Mouse (Mus musculus) splenic B cell, adult 2 months (primary cell): Measurements from ENCODE around the gene Dip2b.
A peak's percentile ranks its signal among the peaks of the same experiment; 100 is the strongest.

Source experiments
- DNase-seq: peaks from one replicate; pipeline ENCODE4 v3.0.0-alpha.2; 2011; ENCODE audit warnings: low read depth, low spot score
- H3K27me3 ChIP-seq: 2 replicates; pipeline ENCODE4 v1.6.1; 2012; ENCODE audit warnings: mild to moderate bottlenecking, low read length, moderate library complexity, mixed read lengths; ENCODE audit not compliant: control insufficient read depth, poor library complexity, insufficient read depth, severe bottlenecking
- H3K36me3 ChIP-seq: 2 replicates; pipeline ENCODE4 v1.6.1; 2012; ENCODE audit warnings: mild to moderate bottlenecking, low read length, moderate library complexity, mixed read lengths; ENCODE audit not compliant: control insufficient read depth, poor library complexity, insufficient read depth, severe bottlenecking

Gene Dip2b

GRCm38 (mm10) chr15:100039001-100039701 lies 687 bp downstream of the Dip2b start:
- no peaks in the 10 kb centered on the region for H3K36me3 ChIP-seq
- H3K27me3 ChIP-seq: no peaks in the 10 kb centered on the region
- peak; percentile 68 for DNase-seq

- peak; percentile 43 for DNase-seq
- Histone ChIP-seq H3K36me3 (peaks cover 1% of the 10 kb centered on the region; the same call in 1 of the 2 replicates), H3K27me3 (no peaks in the 10 kb centered on the region)
These were observed 2.2 kb downstream of the Dip2b start for GRCm38 (mm10) chr15:100040541-100041266.

- no peaks in the 10 kb centered on the region for H3K27me3 ChIP-seq
- peak; percentile 74 for DNase-seq
- peaks cover 1% of the 10 kb centered on the region; the same call in 1 of the 2 replicates for H3K36me3 ChIP-seq
These were observed 3.0 kb downstream of the Dip2b start for GRCm38 (mm10) chr15:100041267-100042047.

GRCm38 (mm10) chr15:100042048-100042400 lies 3.6 kb downstream of the Dip2b start:
- Histone ChIP-seq H3K27me3 (no peaks in the 10 kb centered on the region), H3K36me3 (peaks cover 1% of the 10 kb centered on the region; the same call in 1 of the 2 replicates)
- DNase-seq: no peak

GRCm38 (mm10) chr15:100045576-100045975 lies 7.1 kb downstream of the Dip2b start:
- Histone ChIP-seq H3K36me3 (peaks cover 1% of the 10 kb centered on the region; the same call in 1 of the 2 replicates), H3K27me3 (no peaks in the 10 kb centered on the region)
- no peak for DNase-seq

GRCm38 (mm10) chr15:100049496-100050087 lies 11.1 kb downstream of the Dip2b start:
- DNase-seq: no peak
- peaks cover 1% of the 10 kb centered on the region for H3K36me3 ChIP-seq
- no peaks in the 10 kb centered on the region for H3K27me3 ChIP-seq

- no peaks in the 10 kb centered on the region for H3K27me3 ChIP-seq
- no peaks in the 10 kb centered on the region; the same call in 1 of the 2 replicates for H3K36me3 ChIP-seq
- DNase-seq: no peak
These were observed 12.5 kb downstream of the Dip2b start for GRCm38 (mm10) chr15:100050940-100051339.

GRCm38 (mm10) chr15:100052726-100053125 lies 14.3 kb downstream of the Dip2b start:
- no peak for DNase-seq
- Histone ChIP-seq H3K36me3 (no peaks in the 10 kb centered on the region; the same call in 1 of the 2 replicates), H3K27me3 (no peaks in the 10 kb centered on the region)

- DNase-seq: peak; percentile 57
- Histone ChIP-seq H3K27me3 (no peaks in the 10 kb centered on the region), H3K36me3 (no peaks in the 10 kb centered on the region; the same call in 1 of the 2 replicates)
These were observed 18.0 kb downstream of the Dip2b start for GRCm38 (mm10) chr15:100056397-100056908.

GRCm38 (mm10) chr15:100057698-100058097 lies 19.2 kb downstream of the Dip2b start:
- no peaks in the 10 kb centered on the region; the same call in 1 of the 2 replicates for H3K36me3 ChIP-seq
- DNase-seq: peak; percentile 28
- no peaks in the 10 kb centered on the region for H3K27me3 ChIP-seq

GRCm38 (mm10) chr15:100058143-100058542 lies 19.7 kb downstream of the Dip2b start:
- DNase-seq: peak; percentile 60
- H3K36me3 ChIP-seq: no peaks in the 10 kb centered on the region; the same call in 1 of the 2 replicates
- no peaks in the 10 kb centered on the region for H3K27me3 ChIP-seq

- no peaks in the 10 kb centered on the region; the same call in 1 of the 2 replicates for H3K36me3 ChIP-seq
- no peaks in the 10 kb centered on the region for H3K27me3 ChIP-seq
- DNase-seq: no peak
These were observed 20.4 kb downstream of the Dip2b start for GRCm38 (mm10) chr15:100058912-100059311.

GRCm38 (mm10) chr15:100059626-100060311 lies 21.3 kb downstream of the Dip2b start:
- peak; percentile 42 for DNase-seq
- Histone ChIP-seq H3K27me3 (no peaks in the 10 kb centered on the region), H3K36me3 (no peaks in the 10 kb centered on the region)
